Mouse (Mus musculus): ENCODE results near the gene Uqcc3.
A peak's percentile ranks its signal among the peaks of the same experiment; 100 is the strongest.

DNA sequence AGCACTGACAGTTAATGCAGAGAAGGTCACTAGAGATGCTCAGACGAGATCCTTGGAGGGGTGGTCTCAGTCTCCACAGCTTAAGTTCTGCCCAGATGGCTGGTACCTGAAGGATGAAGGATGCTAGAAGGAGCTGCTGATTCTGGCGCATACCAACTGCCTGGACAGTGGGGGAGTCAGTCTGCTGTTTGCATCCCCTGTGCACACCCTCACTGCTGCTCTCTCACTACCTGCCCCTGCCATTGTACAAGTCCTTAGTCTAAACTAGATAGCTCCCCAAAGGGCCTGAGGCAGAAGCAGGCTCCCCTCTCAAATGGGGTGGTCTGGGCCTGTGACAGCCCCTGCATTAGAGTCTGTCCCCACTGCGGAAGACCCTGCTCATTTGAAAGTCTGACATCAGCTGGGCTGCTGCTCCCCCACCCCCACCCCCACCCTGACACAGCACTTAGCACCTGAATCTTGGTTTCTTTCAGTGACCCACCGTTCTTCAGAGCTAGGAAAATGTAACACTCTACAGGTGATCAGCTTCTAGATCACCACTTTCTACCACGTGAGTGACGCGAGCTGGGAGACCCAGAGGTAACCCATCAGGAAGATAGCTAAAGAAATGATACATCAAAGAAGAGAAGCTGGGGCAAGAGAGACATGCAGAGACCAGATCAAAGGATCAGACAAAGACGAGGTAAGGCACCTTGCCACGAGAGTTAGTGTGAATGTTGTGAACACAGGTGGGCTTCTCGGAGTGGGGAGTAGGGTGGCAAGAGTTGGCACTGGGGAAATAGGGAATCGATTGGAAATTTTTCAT, 41.4 kb downstream of the Uqcc3 start, which contains the start of gene Gng3:
- peak; percentile 34; the same call in 1 of the 2 replicates for TF ChIP-seq POLR2A (IDR thresholded peaks at IDR 0.05; ENCODE audit: borderline replicate concordance, extremely low read depth, insufficient read depth, insufficient read length, poor library complexity, severe bottlenecking)
- TF ChIP-seq CTCF (IDR thresholded peaks at IDR 0.05; ENCODE audit: borderline replicate concordance, extremely low read depth, insufficient read depth, insufficient read length): no peak
